Mouse (Mus musculus) heart, postnatal 0 days (tissue): ENCODE measurements around the gene Tac4. TPM values are rescaled to one million over a fixed set of nuclear protein-coding genes. Genes with fewer than 3 reads are reported as not detected.
A peak's percentile ranks its signal among the peaks of the same experiment; 100 is the strongest.

ENCODE experiments used
- ATAC-seq: fragments of 200-750 bp; cut with Nextera tagmentation; 2 replicates; pipeline ENCODE4 v1.8.0; 2017; ENCODE audit warnings: low read depth, moderate number of reproducible peaks, moderate library complexity; ENCODE audit not compliant: insufficient read depth
- DNase-seq: peaks from one replicate; pipeline ENCODE4 v3.0.0-alpha.2; 2016; ENCODE audit warnings: low spot score
- H3K27ac ChIP-seq: fragments of 300-500 bp; sonication (generic); 2 replicates; pipeline ENCODE4 v1.5.1; 2014; ENCODE audit warnings: low read depth, mild to moderate bottlenecking
- H3K27me3 ChIP-seq: fragments of 300-500 bp; sonication (generic); 2 replicates; pipeline ENCODE4 v1.6.1; 2014; ENCODE audit warnings: low read length, mixed read lengths; ENCODE audit not compliant: control insufficient read depth, insufficient read depth
- H3K36me3 ChIP-seq: fragments of 300-500 bp; sonication (generic); replicated peaks from 2 replicates; pipeline ENCODE4 v1.6.1; 2014; ENCODE audit warnings: low read length, mixed read lengths; ENCODE audit not compliant: control insufficient read depth, insufficient read depth
- H3K4me1 ChIP-seq: fragments of 300-500 bp; sonication (generic); 2 replicates; pipeline ENCODE4 v1.6.1; 2014; ENCODE audit warnings: antibody characterized with exemption; ENCODE audit not compliant: control insufficient read depth, insufficient read depth
- H3K4me2 ChIP-seq: fragments of 300-500 bp; sonication (generic); 2 replicates; pipeline ENCODE4 v1.6.1; 2014; ENCODE audit warnings: low read depth, mild to moderate bottlenecking, low read length, moderate library complexity
- H3K4me3 ChIP-seq: fragments of 300-500 bp; sonication (generic); 2 replicates; pipeline ENCODE4 v1.5.1; 2014; ENCODE audit warnings: low read depth, low read length
- H3K9ac ChIP-seq: fragments of 300-500 bp; sonication (generic); replicated peaks from 2 replicates; pipeline ENCODE4 v1.6.1; 2014; ENCODE audit warnings: low read depth, low read length, mixed read lengths
- H3K9me3 ChIP-seq: fragments of 300-500 bp; sonication (generic); replicated peaks from 2 replicates; pipeline ENCODE4 v1.6.1; 2016; ENCODE audit warnings: low read length; ENCODE audit not compliant: control insufficient read depth
- CTCF ChIP-seq: IDR thresholded peaks from 2 replicates; pipeline ENCODE4 v1.5.1; 2016; ENCODE audit warnings: antibody characterized with exemption, control low read depth, low read depth
- EP300 ChIP-seq: IDR thresholded peaks from 2 replicates; pipeline ENCODE4 v1.6.1; 2016; ENCODE audit warnings: antibody characterized with exemption, low read depth
- WGBS: fragments of 180-500 bp; shearing (Covaris S2); extraction: QIAGEN DNeasy Blood & Tissue Kit; methylation state at CpG from one replicate; pipeline ENCODE4 v1.1.7; 2014; 5-methylcytosine and 5-hydroxymethylcytosine counted together
- polyA plus RNA-seq: library from polyadenylated mRNA; unstranded; fragments of >200 nt; fragmentation: Nextera tagmentation; extraction: Ambion mirVana; gene quantifications from 2 replicates; pipeline ENCODE4 v1.2.1, GENCODE M21; 2015
- total RNA-seq: library from RNA; depleted of rRNA; stranded (reverse); fragments of >200 nt; gene quantifications from 2 replicates; pipeline ENCODE4 v1.2.3, GENCODE M21; 2014; ENCODE audit warnings: low replicate concordance

Gene Tac4
- total and polyA plus RNA-seq, 2 experiments from 2014 or later = not detected

- Histone ChIP-seq H3K27me3 (peaks cover 6% of the 10 kb centered on the region; the same call in 1 of the 2 replicates), H3K4me3 (no peak overlapping the region), H3K4me2 (no peak overlapping the region), H3K9ac (no peak overlapping the region), H3K4me1 (no peaks in the 10 kb centered on the region), H3K27ac (no peak overlapping the region), H3K36me3 (no peaks in the 10 kb centered on the region), H3K9me3 (no peaks in the 10 kb centered on the region)
- DNase-seq = no peak
- no peak for TF ChIP-seq EP300
- no peak for TF ChIP-seq CTCF
- WGBS = 59% methylated on average over 6 of the region's 6 CpGs
- no peak for ATAC-seq
These were observed 22.9 kb upstream of the Tac4 start for GRCm38 (mm10) chr11:95238477-95238876.

DNA sequence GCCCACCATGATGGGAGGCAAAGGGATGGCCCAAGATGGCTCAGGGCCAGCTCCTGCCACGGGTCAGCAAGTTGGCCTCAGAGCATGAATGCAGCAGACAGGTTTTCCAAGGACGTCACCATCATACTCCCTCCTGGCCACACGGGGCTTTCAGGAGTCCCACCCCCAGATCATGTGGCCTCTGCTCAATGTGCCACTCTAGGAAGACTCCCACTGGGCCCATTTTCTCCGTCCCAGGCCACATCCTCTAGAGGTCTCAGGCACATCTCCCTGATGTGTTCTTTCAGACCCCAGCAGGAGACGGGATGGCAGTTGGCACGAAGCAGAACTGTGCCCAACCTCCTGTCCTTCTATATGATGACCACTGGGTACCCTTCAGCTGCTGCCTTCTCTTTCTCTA, 18.7 kb upstream of the Tac4 start:
- TF ChIP-seq EP300 (no peak), CTCF (no peak)
- ATAC-seq (no peak), DNase-seq (no peak)
- Histone ChIP-seq H3K27me3 (no peaks in the 10 kb centered on the region), H3K9ac (no peak overlapping the region), H3K4me2 (no peak overlapping the region), H3K36me3 (no peaks in the 10 kb centered on the region), H3K27ac (no peak overlapping the region), H3K4me3 (no peak overlapping the region), H3K9me3 (no peaks in the 10 kb centered on the region), H3K4me1 (no peaks in the 10 kb centered on the region)
- WGBS = 47% methylated on average over 6 of the region's 6 CpGs

GRCm38 (mm10) chr11:95245456-95245855, 15.9 kb upstream of the Tac4 start:
- no peak overlapping the region for H3K4me3 ChIP-seq
- ATAC-seq = no peak
- WGBS = 65% methylated on average over 7 of the region's 7 CpGs
- H3K4me2 ChIP-seq = no peak overlapping the region
- H3K36me3 ChIP-seq = no peaks in the 10 kb centered on the region
- H3K9me3 ChIP-seq = no peaks in the 10 kb centered on the region
- no peak overlapping the region for H3K27ac ChIP-seq
- TF ChIP-seq EP300 (no peak), CTCF (no peak)
- H3K4me1 ChIP-seq = peaks cover 7% of the 10 kb centered on the region; the same call in 1 of the 2 replicates
- DNase-seq = no peak
- no peaks in the 10 kb centered on the region for H3K27me3 ChIP-seq
- H3K9ac ChIP-seq = no peak overlapping the region

- no peak overlapping the region for H3K4me3 ChIP-seq
- WGBS = 70% methylated on average over 14 of the region's 14 CpGs
- H3K4me1 ChIP-seq = peaks cover 7% of the 10 kb centered on the region; the same call in 1 of the 2 replicates
- no peaks in the 10 kb centered on the region for H3K36me3 ChIP-seq
- H3K27ac ChIP-seq = no peak overlapping the region
- no peak for ATAC-seq
- TF ChIP-seq CTCF = no peak
- no peak for TF ChIP-seq EP300
- H3K4me2 ChIP-seq = no peak overlapping the region
- DNase-seq = no peak
- no peak overlapping the region for H3K9ac ChIP-seq
- no peaks in the 10 kb centered on the region for H3K9me3 ChIP-seq
- no peaks in the 10 kb centered on the region for H3K27me3 ChIP-seq
These were observed 14.3 kb upstream of the Tac4 start for GRCm38 (mm10) chr11:95247065-95247464.

GRCm38 (mm10) chr11:95250110-95250509, 11.2 kb upstream of the Tac4 start:
- H3K4me2 ChIP-seq = no peak overlapping the region
- H3K9me3 ChIP-seq = no peaks in the 10 kb centered on the region
- no peak overlapping the region for H3K9ac ChIP-seq
- TF ChIP-seq EP300 (no peak), CTCF (no peak)
- no peaks in the 10 kb centered on the region for H3K36me3 ChIP-seq
- no peak overlapping the region for H3K27ac ChIP-seq
- H3K4me1 ChIP-seq = peaks cover 7% of the 10 kb centered on the region; the same call in 1 of the 2 replicates
- no peaks in the 10 kb centered on the region for H3K27me3 ChIP-seq
- ATAC-seq (peak; percentile 31; the same call in 1 of the 2 replicates), DNase-seq (no peak)
- WGBS = 24% methylated on average over 10 of the region's 10 CpGs
- no peak overlapping the region for H3K4me3 ChIP-seq

GRCm38 (mm10) chr11:95251295-95251694, 10.0 kb upstream of the Tac4 start:
- Histone ChIP-seq H3K27ac (no peak overlapping the region), H3K4me1 (peaks cover 7% of the 10 kb centered on the region; the same call in 1 of the 2 replicates), H3K27me3 (no peaks in the 10 kb centered on the region), H3K4me3 (no peak overlapping the region), H3K9ac (no peak overlapping the region), H3K9me3 (no peaks in the 10 kb centered on the region), H3K36me3 (no peaks in the 10 kb centered on the region), H3K4me2 (no peak overlapping the region)
- no peak for TF ChIP-seq EP300
- TF ChIP-seq CTCF = peak; percentile 96
- peak; percentile 50; the same call in 1 of the 2 replicates for ATAC-seq
- DNase-seq = peak; percentile 81
- WGBS = 4% methylated on average over 11 of the region's 11 CpGs
